Mouse (Mus musculus) neural tube, embryonic 13.5 days (tissue): ENCODE measurements at regions not wholly inside any gene's neighbourhood (a gene's known extent, or its start where the extent isn't known, plus 50 kb on each side); places are given as distances from the start of the nearest gene placed in this dataset.

Source experiments
- ATAC-seq: fragments of 200-750 bp; cut with Nextera tagmentation; 2 replicates; pipeline ENCODE4 v1.8.0; 2017; ENCODE audit warnings: low read depth, mild to moderate bottlenecking, moderate TSS enrichment, moderate library complexity
- H3K27ac ChIP-seq: fragments of 300-500 bp; sonication (generic); replicated peaks from 2 replicates; pipeline ENCODE4 v1.5.1; 2015; ENCODE audit warnings: moderate library complexity, mild to moderate bottlenecking, inconsistent platforms
- H3K27me3 ChIP-seq: fragments of 300-500 bp; sonication (generic); 2 replicates; pipeline ENCODE4 v1.6.1; 2015; ENCODE audit warnings: mild to moderate bottlenecking, inconsistent platforms
- H3K36me3 ChIP-seq: fragments of 300-500 bp; sonication (generic); 2 replicates; pipeline ENCODE4 v1.6.1; 2015; ENCODE audit warnings: mild to moderate bottlenecking, inconsistent platforms
- H3K4me1 ChIP-seq: fragments of 300-500 bp; sonication (generic); replicated peaks from 2 replicates; pipeline ENCODE4 v1.6.1; 2015; ENCODE audit warnings: inconsistent platforms
- H3K4me2 ChIP-seq: fragments of 300-500 bp; sonication (generic); 2 replicates; pipeline ENCODE4 v1.6.1; 2015; ENCODE audit warnings: inconsistent platforms, mild to moderate bottlenecking, moderate library complexity
- H3K4me3 ChIP-seq: fragments of 300-500 bp; sonication (generic); 2 replicates; pipeline ENCODE4 v1.5.1; 2015; ENCODE audit warnings: mild to moderate bottlenecking, inconsistent platforms
- H3K9ac ChIP-seq: fragments of 300-500 bp; sonication (generic); 2 replicates; pipeline ENCODE4 v1.6.1; 2015; ENCODE audit warnings: moderate library complexity, mild to moderate bottlenecking, inconsistent platforms
- H3K9me3 ChIP-seq: fragments of 300-500 bp; sonication (generic); 2 replicates; pipeline ENCODE4 v1.6.1; 2016; ENCODE audit warnings: inconsistent platforms
- WGBS: fragments of 180-500 bp; shearing (Covaris S2); methylation state at CpG from one replicate; pipeline ENCODE4 v1.1.7; 2015; 5-methylcytosine and 5-hydroxymethylcytosine counted together

DNA sequence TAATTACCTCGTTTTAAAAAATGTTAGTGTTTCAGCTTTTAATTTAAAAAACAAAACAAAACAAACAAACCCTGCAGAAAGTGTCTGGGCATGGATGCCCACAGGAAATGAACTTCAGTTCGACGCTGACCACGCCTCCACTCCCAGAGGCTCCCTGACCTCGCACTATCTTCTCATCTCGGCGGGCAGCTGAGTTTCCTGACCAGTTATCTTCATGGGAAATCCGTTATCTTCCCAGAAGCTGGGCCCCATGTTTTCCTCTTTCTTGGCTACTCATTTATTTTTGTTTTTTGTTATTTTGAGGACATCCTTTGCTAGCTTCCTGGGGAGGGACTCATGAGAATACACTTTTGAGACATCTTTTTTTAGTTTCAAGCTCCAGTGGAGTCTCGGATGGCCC is 147.6 kb upstream of the Rbms1 start:
- no peak overlapping the region for H3K4me3 ChIP-seq
- 83% methylated on average over 9 of the region's 9 CpGs for WGBS
- no peak overlapping the region for H3K27ac ChIP-seq

DNA sequence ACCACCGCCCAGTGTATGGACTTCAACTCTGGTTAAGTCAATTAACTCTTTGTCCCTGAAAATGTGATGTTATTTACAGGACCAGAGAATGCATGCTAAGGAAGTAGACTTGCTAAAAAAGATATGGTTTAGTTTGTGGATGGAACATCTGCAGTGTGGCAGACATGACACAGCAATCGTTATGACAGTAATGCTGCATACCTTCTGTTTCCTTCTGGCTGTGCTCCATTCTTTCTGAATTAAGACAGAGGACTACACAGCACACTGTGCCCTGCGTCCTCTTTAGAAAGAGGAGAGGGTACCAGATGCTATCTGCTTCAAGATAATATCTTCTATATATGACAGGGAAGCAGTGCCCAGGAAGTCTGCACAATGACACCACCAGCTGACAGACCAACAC is 146.6 kb upstream of the Rbms1 start:
- WGBS, result 92% methylated on average over 3 of the region's 3 CpGs

More for the DNA sequence above, 147.6 kb upstream of the Rbms1 start:
- Histone ChIP-seq H3K9ac (no peak overlapping the region), H3K9me3 (no peaks in the 10 kb centered on the region), H3K4me1 (no peaks in the 10 kb centered on the region), H3K4me2 (no peak overlapping the region), H3K36me3 (no peaks in the 10 kb centered on the region), H3K27me3 (no peaks in the 10 kb centered on the region)
- ATAC-seq, result no peak

GRCm38 (mm10) chr2:61105169-61105568 is 142.2 kb upstream of the Rbms1 start:
- no peaks in the 10 kb centered on the region for H3K36me3 ChIP-seq
- 93% methylated on average over 6 of the region's 6 CpGs for WGBS

More for the DNA sequence above, 146.6 kb upstream of the Rbms1 start:
- H3K9ac ChIP-seq, result no peak overlapping the region
- ATAC-seq, result no peak
- no peak overlapping the region for H3K27ac ChIP-seq
- H3K36me3 ChIP-seq, result no peaks in the 10 kb centered on the region
- H3K4me2 ChIP-seq, result no peak overlapping the region
- no peaks in the 10 kb centered on the region for H3K9me3 ChIP-seq
- H3K4me3 ChIP-seq, result no peak overlapping the region
- no peaks in the 10 kb centered on the region for H3K4me1 ChIP-seq
- H3K27me3 ChIP-seq, result no peaks in the 10 kb centered on the region

DNA sequence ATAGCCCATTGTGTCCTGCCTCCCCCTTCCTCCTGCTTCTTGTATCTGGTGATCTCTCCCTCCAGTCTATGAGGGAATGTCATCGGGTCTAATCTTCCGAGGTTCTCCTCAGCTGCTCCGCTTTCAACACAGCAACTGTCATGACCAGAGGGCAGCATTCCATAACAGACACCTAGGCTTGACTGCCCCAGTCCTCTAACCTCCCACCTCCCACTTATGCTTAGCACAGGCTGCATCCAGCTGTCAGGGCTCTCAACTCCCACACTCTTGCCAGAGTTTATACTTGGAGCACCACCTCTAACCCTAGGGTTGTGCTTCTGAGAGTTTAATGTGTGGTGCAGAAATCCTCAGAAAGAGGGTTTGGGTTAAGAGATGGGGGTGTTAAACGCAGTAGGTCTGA is 137.9 kb upstream of the Rbms1 start:
- H3K36me3 ChIP-seq, result no peaks in the 10 kb centered on the region
- H3K27ac ChIP-seq, result no peak overlapping the region
- no peaks in the 10 kb centered on the region for H3K27me3 ChIP-seq
- H3K9ac ChIP-seq, result no peak overlapping the region
- no peak overlapping the region for H3K4me3 ChIP-seq
- WGBS, result 90% methylated on average over 4 of the region's 4 CpGs
- no peaks in the 10 kb centered on the region for H3K9me3 ChIP-seq
- no peaks in the 10 kb centered on the region for H3K4me1 ChIP-seq
- H3K4me2 ChIP-seq, result no peak overlapping the region
- no peak for ATAC-seq

More at GRCm38 (mm10) chr2:61105169-61105568, 142.2 kb upstream of the Rbms1 start:
- Histone ChIP-seq H3K9me3 (no peaks in the 10 kb centered on the region), H3K27me3 (no peaks in the 10 kb centered on the region), H3K4me2 (no peak overlapping the region), H3K27ac (no peak overlapping the region), H3K4me3 (no peak overlapping the region), H3K9ac (no peak overlapping the region), H3K4me1 (no peaks in the 10 kb centered on the region)
- no peak for ATAC-seq

GRCm38 (mm10) chr2:61088501-61088900 is 125.5 kb upstream of the Rbms1 start:
- no peaks in the 10 kb centered on the region for H3K36me3 ChIP-seq
- no peak overlapping the region for H3K4me3 ChIP-seq
- H3K9ac ChIP-seq, result no peak overlapping the region
- no peaks in the 10 kb centered on the region for H3K27me3 ChIP-seq
- no peak overlapping the region for H3K27ac ChIP-seq
- H3K4me2 ChIP-seq, result no peak overlapping the region
- H3K4me1 ChIP-seq, result peaks cover 10% of the 10 kb centered on the region; the same call in 1 of the 2 replicates
- ATAC-seq, result no peak
- H3K9me3 ChIP-seq, result no peaks in the 10 kb centered on the region

DNA sequence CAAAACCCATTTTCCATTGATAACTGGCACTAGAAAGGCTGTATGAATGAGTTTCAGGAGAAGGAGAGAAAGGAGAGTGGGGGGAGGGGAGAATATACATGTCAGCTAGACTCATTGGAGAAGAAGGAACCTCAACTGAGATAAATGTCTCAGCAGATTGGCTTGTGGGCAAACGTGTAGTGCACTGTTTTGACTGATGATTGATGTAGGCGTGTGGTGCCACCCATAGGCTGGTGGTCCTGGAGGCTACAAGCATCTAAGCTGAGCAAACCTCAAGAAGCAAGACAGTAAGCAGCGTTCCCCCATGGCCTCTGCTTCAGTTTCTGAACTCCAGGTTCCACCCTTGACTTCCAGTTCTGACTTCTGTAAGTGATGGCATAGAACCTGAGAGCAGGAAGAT is 121.8 kb upstream of the Rbms1 start:
- H3K4me3 ChIP-seq, result no peak overlapping the region
- WGBS, result 67% methylated on average over 3 of the region's 3 CpGs
- H3K9me3 ChIP-seq, result no peaks in the 10 kb centered on the region
- no peak for ATAC-seq
- no peak overlapping the region for H3K4me2 ChIP-seq
- no peak overlapping the region for H3K9ac ChIP-seq
- no peaks in the 10 kb centered on the region for H3K27me3 ChIP-seq
- H3K36me3 ChIP-seq, result no peaks in the 10 kb centered on the region
- no peak overlapping the region for H3K27ac ChIP-seq
- H3K4me1 ChIP-seq, result peaks cover 10% of the 10 kb centered on the region; the same call in 1 of the 2 replicates

DNA sequence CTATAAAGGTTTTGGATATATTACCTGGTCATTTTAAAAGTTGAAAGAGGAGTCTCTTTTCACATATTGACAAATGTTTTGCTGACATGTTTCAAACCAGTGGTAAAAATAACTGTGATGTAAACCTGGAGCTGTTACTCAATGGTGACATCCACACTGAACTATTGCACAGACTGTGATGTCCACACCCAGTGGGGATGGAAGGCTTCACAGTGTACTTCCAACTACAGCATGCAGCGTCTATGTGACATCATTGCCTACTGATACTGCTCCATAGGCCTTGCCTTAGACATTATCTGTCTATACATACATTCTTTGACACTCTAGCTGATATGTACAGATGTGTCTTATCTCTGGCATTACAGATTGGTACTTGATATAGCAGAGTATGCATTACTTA is 120.1 kb upstream of the Rbms1 start:
- Histone ChIP-seq H3K9ac (no peak overlapping the region), H3K9me3 (no peaks in the 10 kb centered on the region), H3K27me3 (no peaks in the 10 kb centered on the region), H3K4me3 (no peak overlapping the region), H3K36me3 (no peaks in the 10 kb centered on the region), H3K4me1 (peaks cover 2% of the 10 kb centered on the region; the same call in 1 of the 2 replicates), H3K4me2 (no peak overlapping the region), H3K27ac (no peak overlapping the region)
- WGBS, result 87% methylated on average over 1 of the region's 1 CpGs
- no peak for ATAC-seq

DNA sequence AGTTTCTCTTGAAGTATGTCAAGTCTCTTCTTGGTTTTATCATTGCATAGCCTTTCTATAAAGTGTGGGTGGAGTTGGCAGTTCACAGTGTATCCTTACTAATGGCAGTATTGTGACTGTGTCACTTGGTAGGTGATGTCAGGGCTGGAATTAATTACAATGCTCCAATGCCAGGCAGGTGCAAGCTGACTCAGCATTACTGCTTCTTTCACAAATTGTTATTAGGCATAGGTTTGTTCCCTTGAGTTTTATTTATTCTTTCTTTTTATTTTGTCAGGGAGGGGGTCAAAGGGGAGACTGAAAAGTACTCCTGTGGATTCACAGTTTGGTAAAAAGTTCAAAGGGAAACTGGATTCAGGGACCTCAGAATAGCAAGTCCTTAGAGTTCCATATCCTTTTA is 119.6 kb upstream of the Rbms1 start:
- Histone ChIP-seq H3K9ac (no peak overlapping the region), H3K9me3 (no peaks in the 10 kb centered on the region), H3K27me3 (no peaks in the 10 kb centered on the region), H3K4me3 (no peak overlapping the region), H3K4me2 (no peak overlapping the region), H3K4me1 (no peaks in the 10 kb centered on the region), H3K27ac (no peak overlapping the region), H3K36me3 (no peaks in the 10 kb centered on the region)
- no peak for ATAC-seq

GRCm38 (mm10) chr2:61080006-61080405 is 117.0 kb upstream of the Rbms1 start:
- Histone ChIP-seq H3K4me2 (no peak overlapping the region), H3K9ac (no peak overlapping the region), H3K9me3 (no peaks in the 10 kb centered on the region), H3K27ac (no peak overlapping the region), H3K4me3 (no peak overlapping the region), H3K27me3 (no peaks in the 10 kb centered on the region), H3K4me1 (no peaks in the 10 kb centered on the region), H3K36me3 (no peaks in the 10 kb centered on the region)
- no peak for ATAC-seq
- 58% methylated on average over 4 of the region's 4 CpGs for WGBS

DNA sequence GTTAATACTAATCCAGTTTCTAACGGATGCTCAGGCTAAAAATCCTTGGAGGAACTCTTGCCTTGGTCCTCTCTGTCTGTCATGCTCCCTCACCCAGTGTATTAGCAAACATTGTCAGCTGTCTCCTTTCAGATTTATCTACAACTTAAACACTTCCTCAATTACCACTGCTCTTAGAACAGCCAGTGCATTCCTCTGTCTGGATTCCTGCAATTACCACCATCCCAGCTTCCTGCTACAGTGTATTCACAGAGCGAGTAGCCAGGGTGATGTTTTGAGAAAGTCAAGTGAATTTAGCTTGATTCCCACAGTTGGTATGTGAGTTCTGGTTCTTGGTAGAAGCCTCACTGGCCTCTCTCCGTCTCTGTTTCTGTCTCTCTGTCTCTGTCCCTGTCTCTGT is 108.0 kb upstream of the Rbms1 start:
- no peak overlapping the region for H3K4me3 ChIP-seq
- 74% methylated on average over 3 of the region's 3 CpGs for WGBS
- H3K27ac ChIP-seq, result no peak overlapping the region
- H3K4me2 ChIP-seq, result no peak overlapping the region
- no peak overlapping the region for H3K9ac ChIP-seq
- H3K4me1 ChIP-seq, result no peaks in the 10 kb centered on the region
- no peaks in the 10 kb centered on the region for H3K36me3 ChIP-seq
- ATAC-seq, result no peak
- no peaks in the 10 kb centered on the region for H3K27me3 ChIP-seq
- H3K9me3 ChIP-seq, result no peaks in the 10 kb centered on the region; the same call in 1 of the 2 replicates

- Histone ChIP-seq H3K9me3 (no peaks in the 10 kb centered on the region; the same call in 1 of the 2 replicates), H3K4me1 (no peaks in the 10 kb centered on the region), H3K36me3 (no peaks in the 10 kb centered on the region), H3K27me3 (no peaks in the 10 kb centered on the region), H3K4me2 (no peak overlapping the region), H3K4me3 (no peak overlapping the region), H3K9ac (no peak overlapping the region), H3K27ac (no peak overlapping the region)
- ATAC-seq, result no peak
- WGBS, result 90% methylated on average over 2 of the region's 2 CpGs
These were observed 104.9 kb upstream of the Rbms1 start for GRCm38 (mm10) chr2:61067877-61068276.

GRCm38 (mm10) chr2:61062125-61062524 is 99.1 kb upstream of the Rbms1 start:
- no peaks in the 10 kb centered on the region for H3K36me3 ChIP-seq
- ATAC-seq, result no peak
- no peak overlapping the region for H3K27ac ChIP-seq
- H3K9me3 ChIP-seq, result no peaks in the 10 kb centered on the region; the same call in 1 of the 2 replicates
- no peaks in the 10 kb centered on the region for H3K27me3 ChIP-seq
- H3K4me3 ChIP-seq, result no peak overlapping the region
- no peak overlapping the region for H3K9ac ChIP-seq
- no peak overlapping the region for H3K4me2 ChIP-seq
- 67% methylated on average over 2 of the region's 2 CpGs for WGBS
- H3K4me1 ChIP-seq, result peaks cover 15% of the 10 kb centered on the region

GRCm38 (mm10) chr2:61060906-61061305 is 97.9 kb upstream of the Rbms1 start:
- Histone ChIP-seq H3K9me3 (no peaks in the 10 kb centered on the region), H3K4me1 (peaks cover 15% of the 10 kb centered on the region), H3K27me3 (no peaks in the 10 kb centered on the region), H3K4me3 (no peak overlapping the region), H3K9ac (no peak overlapping the region), H3K4me2 (no peak overlapping the region), H3K36me3 (no peaks in the 10 kb centered on the region), H3K27ac (no peak overlapping the region)
- ATAC-seq, result no peak
- 94% methylated on average over 1 of the region's 1 CpGs for WGBS
